Mouse (Mus musculus) megakaryocyte, embryonic 14.5 days (primary cell): ENCODE results near the gene Auts2.

Experiments
- FLI1 ChIP-seq: IDR thresholded peaks from 2 replicates; pipeline ENCODE4 v1.6.1; 2012; ENCODE audit warnings: low read length, inconsistent platforms, mixed read lengths
- GATA1 ChIP-seq: IDR thresholded peaks from 3 replicates; pipeline ENCODE4 v1.6.1; 2012; ENCODE audit warnings: mixed read lengths, low read length, inconsistent platforms, borderline replicate concordance

DNA sequence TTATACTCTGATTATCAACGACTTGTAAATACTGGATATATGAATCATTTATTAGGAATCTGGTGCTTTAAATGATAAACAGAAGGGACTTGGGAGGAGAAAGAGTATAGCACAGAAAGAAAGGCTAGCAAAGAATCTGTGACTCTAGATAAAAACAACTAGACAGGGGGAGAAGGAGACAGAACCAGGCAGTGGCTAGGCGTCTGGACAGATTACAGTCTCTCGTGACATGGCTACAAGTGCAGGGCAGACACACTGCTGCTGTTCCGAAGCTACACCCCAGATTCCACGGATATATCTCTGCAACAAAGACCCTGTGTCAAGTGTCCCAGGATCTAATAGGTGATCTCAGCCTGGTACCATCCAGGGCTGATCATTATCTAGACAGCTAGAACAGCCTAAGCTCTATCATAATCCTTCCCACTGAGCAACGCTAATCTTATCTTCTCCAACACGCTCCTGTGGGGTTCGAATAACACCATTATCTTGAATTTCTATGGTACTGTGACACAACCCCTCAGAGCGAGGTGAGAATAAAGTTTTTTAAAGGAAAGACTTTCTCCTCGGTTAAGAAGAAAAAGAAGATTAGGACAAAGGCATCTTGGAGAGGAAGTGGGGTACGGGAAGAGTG, 63.8 kb downstream of the Auts2 start:
- TF ChIP-seq FLI1 (no peak), GATA1 (no peak)
